Mouse (Mus musculus) layer of hippocampus, postnatal 36 days (tissue): Measurements from ENCODE around the gene Capn3. TPM values are rescaled to one million over a fixed set of nuclear protein-coding genes. Genes with fewer than 3 reads are reported as not detected.

ENCODE experiments used
- DNase-seq, 2 experiments: peaks; one replicate each; pipeline ENCODE4 v3.0.0; 2022
- total RNA-seq, 2 experiments: library from RNA; stranded (reverse); gene quantifications; 2 replicates each; pipeline ENCODE4 v1.2.3; 2021

The Capn3 gene
- 10 to 100 TPM; 19.2 to 22.5 TPM for total RNA-seq

GRCm38 (mm10) chr2:120455719-120456118, at the start of gene Capn3:
Capn3 (plus strand) TSS chr2:120456019.
- DNase-seq: no peak

- no peak for DNase-seq
Measured at GRCm38 (mm10) chr2:120411096-120411628, 44.7 kb upstream of the Capn3 start.

- DNase-seq: no peak
Measured at GRCm38 (mm10) chr2:120414113-120414512, 41.7 kb upstream of the Capn3 start.

GRCm38 (mm10) chr2:120414738-120415414, 40.9 kb upstream of the Capn3 start:
- peak; percentile 21 to 22 for DNase-seq

- DNase-seq: no peak
Measured at GRCm38 (mm10) chr2:120424386-120424785, 31.4 kb upstream of the Capn3 start.

GRCm38 (mm10) chr2:120444486-120444885, 11.3 kb upstream of the Capn3 start:
- DNase-seq: no peak

- DNase-seq: no peak
Measured at GRCm38 (mm10) chr2:120446373-120446772, 9.4 kb upstream of the Capn3 start.

- no peak for DNase-seq
Measured at GRCm38 (mm10) chr2:120447306-120447705, 8.5 kb upstream of the Capn3 start.

GRCm38 (mm10) chr2:120450724-120451123, 5.1 kb upstream of the Capn3 start:
- no peak for DNase-seq

GRCm38 (mm10) chr2:120452600-120452999, 3.2 kb upstream of the Capn3 start:
- DNase-seq: no peak

GRCm38 (mm10) chr2:120454987-120455386, 832 bp upstream of the Capn3 start:
- DNase-seq: no peak

GRCm38 (mm10) chr2:120460216-120460615, 4.4 kb downstream of the Capn3 start:
- DNase-seq: no peak

- DNase-seq: no peak
Measured at GRCm38 (mm10) chr2:120463328-120463727, 7.5 kb downstream of the Capn3 start.

- no peak for DNase-seq
Measured at GRCm38 (mm10) chr2:120464091-120464490, 8.3 kb downstream of the Capn3 start.

GRCm38 (mm10) chr2:120464732-120465396, 9.0 kb downstream of the Capn3 start:
- no peak for DNase-seq

GRCm38 (mm10) chr2:120465397-120465785, 9.6 kb downstream of the Capn3 start:
- no peak for DNase-seq

GRCm38 (mm10) chr2:120468011-120468410, 12.2 kb downstream of the Capn3 start:
- DNase-seq: no peak

GRCm38 (mm10) chr2:120469220-120469619, 13.4 kb downstream of the Capn3 start:
- no peak for DNase-seq

GRCm38 (mm10) chr2:120469715-120470114, 13.9 kb downstream of the Capn3 start:
- no peak for DNase-seq

- DNase-seq: no peak
Measured at GRCm38 (mm10) chr2:120470856-120471255, 15.0 kb downstream of the Capn3 start.

GRCm38 (mm10) chr2:120476277-120477087, 20.7 kb downstream of the Capn3 start:
- DNase-seq: no peak

- peak; percentile 45 to 51 for DNase-seq
Measured at GRCm38 (mm10) chr2:120478600-120478999, 22.8 kb downstream of the Capn3 start.

GRCm38 (mm10) chr2:120481921-120482320, 26.1 kb downstream of the Capn3 start:
- DNase-seq: no peak
